Mouse (Mus musculus) urinary bladder, postnatal 10 days (tissue): Measurements from ENCODE around the gene Tubgcp5.
"Not testable (repeated sequence)": the region's sequence is repeated elsewhere in the genome, so short reads cannot be mapped to it uniquely, and the experiment has no call there.

Experiments
- DNase-seq: peaks from one replicate; pipeline ENCODE4 v3.0.0; 2022; ENCODE audit warnings: low spot score

The Tubgcp5 gene

DNA sequence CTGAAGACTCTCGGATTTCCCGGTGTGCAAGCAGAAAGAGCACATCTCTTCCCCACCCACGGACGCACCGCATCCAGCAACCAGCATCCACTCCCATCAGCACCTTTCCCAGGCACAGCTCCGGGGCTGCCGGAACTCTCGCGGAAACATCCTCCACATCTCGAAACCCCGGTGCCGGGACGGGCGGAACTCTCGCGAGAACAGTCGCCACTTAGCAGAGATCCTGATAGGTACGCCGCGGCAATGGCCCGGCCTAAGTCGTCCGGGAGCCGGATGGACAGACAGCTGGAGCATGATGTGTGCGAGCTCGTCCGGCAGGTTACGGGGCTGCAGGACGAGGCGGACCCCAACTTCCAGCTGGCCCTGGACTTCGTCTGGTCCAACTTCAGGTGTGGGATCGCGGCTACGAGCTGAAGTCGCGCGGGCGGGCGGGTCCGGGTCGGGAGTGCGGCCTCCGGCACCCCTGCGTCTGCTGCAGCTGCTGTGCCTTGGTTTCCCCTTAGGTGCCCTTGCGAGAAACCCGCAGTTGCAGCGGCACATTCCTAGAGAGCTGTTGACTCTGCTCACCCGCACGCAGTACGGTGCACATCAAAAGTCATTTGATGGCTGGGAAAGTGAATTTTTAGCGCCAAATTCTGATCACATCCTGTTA lies at the start of gene Tubgcp5:
TSS of gene Tubgcp5 (plus strand) at position 203 of the 652 bp plus-strand sequence.
- peak; percentile 90 for DNase-seq

DNA sequence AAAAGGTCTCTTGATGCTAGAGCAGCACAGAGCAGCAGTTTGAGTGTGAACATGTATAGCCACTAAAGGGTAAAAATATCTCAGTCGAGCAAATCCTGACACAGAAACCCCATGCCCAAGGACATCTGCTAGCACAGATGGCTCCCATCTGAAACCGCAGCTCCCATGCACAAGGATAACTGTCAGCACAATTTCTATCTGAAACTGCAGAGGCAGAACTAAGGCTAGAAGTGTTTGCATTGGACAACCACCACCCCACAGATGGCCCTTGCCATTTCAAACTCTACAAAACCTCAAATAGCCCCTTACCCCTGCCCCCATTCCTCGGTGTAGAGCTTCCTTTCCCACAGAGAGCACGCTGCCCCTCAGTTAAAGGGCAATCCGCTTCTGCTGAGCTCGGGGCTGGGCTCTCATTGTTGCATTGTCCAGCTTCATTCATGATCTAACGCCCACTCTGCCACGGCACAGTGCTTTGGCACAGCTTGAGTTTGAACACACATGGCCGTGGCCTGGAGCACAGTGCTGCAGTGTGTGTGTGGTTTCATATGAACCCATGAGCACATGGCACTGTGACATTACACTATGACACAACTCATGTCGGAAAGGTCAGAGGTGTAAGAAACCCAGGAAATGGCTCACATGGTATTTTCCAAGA lies 49.3 kb upstream of the Tubgcp5 start:
- DNase-seq: no peak

DNA sequence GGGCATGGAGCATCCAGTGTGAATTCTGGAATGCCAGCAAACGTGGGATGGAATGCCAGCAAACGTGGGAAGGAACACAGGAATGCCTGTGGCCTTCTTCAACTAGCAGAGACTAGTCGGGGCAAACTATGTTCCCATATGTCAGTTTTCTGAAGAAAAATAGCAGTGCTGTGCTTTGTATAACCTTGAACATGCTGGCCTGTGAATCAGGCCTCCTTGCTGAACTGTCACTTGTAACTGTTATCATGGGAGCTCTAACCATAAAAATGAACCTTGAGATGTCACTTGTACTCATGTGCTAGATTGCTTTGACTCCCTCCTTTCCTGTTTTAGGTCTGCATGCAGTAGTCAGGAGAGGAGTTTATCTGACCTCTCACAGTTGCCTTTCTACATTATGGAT lies 43.1 kb upstream of the Tubgcp5 start:
- DNase-seq: no peak

DNA sequence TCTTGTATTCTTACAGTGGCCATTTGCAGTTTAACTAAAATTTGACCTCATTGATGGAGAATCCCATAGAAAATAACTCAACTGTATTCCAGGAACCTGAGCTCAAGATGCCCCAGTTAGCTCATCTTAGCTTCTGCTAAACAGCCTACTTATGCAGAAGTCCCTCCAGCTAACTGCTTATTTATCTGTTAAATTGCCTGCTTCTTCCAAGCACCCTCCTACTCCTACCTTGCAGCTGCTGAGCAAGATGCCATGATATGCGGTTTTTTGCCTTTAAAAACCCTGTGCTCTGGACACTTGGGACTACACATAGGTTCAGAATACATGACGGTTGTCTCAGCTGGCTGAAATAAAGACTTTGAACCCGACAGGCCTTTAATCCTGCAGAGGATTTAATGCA lies 34.6 kb upstream of the Tubgcp5 start:
- DNase-seq: no peak

DNA sequence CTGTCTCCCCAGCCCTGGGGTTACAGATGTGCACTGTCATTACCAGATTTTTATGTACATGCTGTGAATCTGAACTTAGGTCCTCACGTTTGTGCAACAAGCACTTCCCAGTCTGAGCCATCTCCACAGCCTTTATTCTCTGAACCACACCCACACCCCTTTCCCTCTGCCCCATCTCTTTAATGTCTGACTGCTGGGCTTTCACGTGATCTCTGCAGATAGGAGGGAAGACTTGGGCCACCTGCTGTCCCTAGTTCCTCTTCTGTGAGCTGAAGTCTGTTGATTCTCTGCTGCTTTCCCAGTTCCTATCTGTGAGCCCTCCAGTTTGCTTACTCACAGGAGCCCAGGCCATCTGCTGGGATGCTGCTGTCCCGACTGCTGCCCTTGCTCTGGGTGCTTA lies 26.0 kb upstream of the Tubgcp5 start, which contains the start of gene Siglech:
TSS of gene Siglech (plus strand) at position 253 of the 400 bp plus-strand sequence.
- DNase-seq: no peak

DNA sequence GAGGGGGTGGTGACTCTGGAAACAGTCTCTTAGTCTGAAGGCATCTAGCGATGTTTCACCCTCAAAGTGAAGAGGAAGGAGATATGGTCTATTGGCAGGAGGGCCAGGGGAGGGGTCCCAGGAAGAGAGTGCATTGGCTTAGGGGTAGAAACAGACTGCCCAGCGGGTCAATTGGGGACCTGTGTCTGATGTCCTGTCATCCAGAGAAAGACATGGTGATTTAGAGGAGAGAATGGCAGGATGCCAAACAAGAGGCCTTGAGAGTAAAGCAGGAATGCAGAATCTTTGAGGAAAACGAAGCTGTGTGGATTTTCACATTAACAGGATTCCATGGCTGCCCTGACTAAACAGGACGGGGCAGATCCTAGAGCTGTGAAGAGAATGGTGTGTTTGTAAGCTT lies 13.9 kb upstream of the Tubgcp5 start:
- no peak for DNase-seq

DNA sequence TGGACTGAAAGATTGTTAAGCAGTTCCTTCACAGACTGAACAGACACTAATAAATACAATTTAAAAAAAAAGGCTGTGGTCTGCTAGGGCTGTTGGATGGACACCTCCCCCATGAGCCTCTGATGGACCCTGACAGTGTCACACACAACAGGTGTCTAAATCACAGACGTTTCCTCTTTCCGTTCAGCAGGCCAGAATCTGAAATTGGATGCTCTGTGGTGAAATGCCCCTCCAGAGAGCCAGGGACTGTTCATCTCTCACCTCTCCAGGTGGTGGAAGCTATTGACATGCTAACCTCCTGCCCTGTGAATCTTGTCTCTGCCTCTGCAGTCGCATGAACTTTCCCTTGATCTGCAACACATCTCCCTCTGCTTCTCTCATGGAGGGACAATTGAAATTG lies 11.5 kb upstream of the Tubgcp5 start:
- DNase-seq: no peak

DNA sequence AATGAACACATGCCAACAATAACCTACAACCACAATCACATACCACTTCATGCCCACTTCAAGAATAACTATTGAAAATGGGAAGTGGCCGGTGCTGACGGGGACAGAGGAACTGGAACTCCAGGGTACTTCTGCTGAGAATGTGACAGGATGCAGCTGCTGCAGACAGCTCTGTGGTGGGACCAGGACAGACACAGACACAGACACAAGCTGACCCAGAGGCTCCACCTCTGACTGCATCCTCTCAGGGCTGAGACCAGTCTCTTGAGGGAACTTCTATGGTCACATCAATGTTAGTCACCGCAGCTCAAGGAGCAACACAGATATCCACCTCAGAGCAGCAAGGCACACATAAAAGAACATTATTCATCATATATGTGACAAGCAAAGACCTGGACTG lies 9.4 kb upstream of the Tubgcp5 start:
- no peak for DNase-seq

DNA sequence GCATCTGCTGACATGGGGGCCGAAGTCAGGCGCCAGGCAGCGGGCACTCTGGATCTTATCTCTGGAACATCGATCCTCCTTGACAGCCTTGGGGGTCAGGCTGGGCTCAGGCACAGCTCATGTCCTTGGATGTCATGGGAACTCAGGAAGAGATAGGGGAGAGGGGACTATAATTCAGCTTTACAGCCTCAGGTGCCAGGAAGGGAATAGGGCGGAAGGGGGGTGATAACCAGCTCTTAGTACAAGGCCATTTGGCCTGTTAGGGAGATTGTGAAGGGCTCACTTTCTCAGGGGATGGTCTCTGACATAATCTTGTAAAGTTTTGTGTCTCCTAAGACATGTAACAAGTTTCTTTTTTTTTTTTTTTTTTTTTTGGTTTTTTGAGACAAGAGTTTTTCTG lies 3.4 kb upstream of the Tubgcp5 start:
- not testable (repeated sequence) for DNase-seq

DNA sequence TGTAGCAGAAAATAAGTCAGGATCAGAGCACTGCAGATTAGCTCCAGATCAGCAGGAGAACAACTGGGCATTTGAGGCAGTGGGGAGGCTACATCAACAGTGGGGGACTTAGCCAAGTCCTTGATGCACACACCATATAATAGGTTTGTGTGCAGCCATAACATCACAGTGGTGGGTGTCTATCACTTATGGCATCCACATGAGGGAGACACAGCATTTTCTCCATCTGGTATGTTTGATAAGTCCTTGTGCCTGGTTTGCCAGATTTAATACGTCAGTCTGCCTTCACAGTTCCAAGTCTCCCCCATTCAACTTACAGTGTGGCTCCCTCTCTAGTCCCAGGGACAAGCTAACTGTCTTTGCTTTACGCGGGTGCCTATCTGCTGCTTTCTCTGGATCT lies 1.7 kb upstream of the Tubgcp5 start:
- no peak for DNase-seq

DNA sequence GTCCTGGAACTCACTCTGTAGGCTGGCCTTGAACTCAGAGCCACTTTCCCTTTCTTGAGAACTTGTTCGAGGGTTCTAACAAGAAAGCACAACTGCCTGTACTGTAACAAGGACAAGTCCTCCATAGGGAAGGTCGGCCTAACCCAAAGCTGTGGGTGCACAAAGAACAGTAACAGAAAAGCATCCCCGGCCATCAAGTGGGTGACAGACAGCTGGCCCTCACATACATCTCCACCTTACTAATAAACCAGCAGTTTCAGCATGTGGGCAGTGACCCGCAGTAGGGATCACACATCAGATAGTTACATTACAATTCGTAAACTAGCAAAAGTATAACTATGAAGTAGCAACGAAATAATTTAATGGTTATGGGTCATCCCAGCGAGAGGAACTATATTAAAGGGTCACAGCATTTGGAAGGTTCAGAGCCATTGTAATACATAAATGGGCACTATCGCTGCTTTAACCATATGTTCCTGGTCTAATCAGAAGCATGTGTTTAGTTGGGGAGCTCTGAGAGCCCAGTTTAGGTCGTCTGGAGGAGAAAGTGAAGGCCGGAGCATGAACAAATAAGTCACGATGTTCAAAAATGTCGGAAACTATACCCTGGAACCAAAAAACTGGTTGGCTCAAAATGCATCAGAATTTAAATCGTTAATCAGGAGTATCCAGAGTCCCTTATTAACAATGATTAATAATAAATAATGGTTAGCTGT lies 560 bp upstream of the Tubgcp5 start:
- DNase-seq: no peak

DNA sequence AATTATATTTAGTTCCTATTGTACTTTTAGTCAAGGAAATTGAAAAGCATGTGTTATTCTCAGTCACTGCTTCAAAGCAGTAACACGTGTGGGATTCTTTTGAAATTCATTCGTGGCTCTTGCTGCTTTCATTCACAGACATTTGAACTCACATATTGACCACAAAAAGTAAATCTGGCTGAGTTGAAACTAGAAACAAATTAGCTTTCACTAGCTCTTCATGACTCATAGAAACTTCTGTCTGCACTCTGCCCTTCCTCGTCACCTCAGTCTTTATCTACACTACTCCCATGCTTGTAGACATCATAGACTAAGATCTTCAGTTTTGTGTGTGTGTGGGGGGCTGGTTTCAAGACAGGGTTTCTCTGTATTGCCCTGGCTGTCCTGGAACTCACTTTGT lies 6.0 kb downstream of the Tubgcp5 start:
- no peak for DNase-seq

DNA sequence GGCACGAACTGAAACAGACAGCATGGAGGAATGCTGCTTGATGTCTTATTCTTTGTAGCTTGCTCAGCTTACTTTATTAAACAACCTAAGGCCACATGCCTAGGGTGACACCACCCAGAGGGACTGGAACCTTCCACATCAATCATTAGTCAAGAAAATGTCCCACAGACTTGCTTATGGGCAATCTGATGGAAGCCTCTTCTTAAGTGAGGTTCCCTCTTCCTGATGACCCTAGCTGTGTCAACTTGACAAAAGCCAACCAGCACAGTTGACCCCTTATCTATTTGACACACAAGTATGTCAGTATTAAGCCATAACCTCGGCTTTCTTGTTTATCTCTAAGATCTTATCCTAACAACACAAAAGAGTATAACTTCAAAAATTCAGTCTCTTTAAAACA lies 16.0 kb downstream of the Tubgcp5 start:
- DNase-seq: no peak

DNA sequence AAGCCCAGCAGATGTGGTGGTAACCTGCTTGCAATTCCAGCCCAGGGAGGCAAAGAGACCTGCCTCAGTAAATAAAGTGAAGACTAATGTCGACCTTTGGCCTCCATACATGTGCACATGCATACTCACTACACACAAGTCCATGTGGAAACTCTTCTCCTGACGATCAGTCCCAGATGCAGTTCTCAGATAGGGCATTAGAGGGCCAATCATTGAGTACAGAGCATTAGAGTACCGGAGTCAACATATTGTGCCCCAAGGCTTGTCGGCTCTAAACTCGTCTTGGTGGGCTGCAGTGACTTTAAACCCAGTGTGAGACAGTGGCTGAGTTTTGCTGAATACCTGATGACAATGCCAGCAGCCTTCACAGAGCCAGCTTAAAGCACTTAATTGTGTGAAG lies 30.5 kb downstream of the Tubgcp5 start:
- DNase-seq: no peak

DNA sequence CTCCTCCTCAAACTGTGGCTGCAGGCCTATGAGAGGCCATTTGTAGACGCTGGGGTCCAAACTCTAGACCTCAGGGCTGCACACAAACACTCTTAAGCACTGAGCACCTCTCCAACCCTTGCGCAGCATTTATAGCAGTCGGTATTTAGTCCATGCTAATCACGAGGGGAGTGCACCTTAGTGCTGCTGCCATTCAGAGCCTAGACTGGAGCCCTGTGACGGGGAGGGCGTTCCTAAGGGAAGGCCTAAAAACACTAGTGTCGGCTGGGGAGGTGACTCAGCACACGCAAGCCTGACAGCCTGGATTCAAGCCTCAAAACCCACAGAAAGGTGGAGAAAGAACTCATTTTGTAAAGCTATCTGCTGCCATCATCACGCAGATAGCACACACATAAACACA lies 33.6 kb downstream of the Tubgcp5 start:
- no peak for DNase-seq

DNA sequence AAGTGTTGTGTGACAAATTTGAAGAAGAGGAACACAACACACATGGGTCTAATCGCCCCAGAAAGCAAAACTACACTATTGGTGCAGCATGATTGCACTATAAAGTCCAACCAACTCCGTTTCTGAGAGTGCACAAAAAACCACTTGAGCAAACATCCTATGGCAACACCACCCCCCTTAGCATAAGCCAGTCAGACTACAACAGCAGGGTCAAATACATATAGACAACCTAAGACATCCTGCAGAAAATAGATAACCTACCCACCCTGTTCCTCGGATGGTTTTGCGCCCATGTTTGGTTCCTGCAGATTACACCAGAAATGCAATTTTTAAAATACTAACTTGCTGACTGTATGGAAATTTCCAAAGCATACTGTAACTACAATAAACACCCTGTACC lies 42.9 kb downstream of the Tubgcp5 start:
- no peak for DNase-seq

DNA sequence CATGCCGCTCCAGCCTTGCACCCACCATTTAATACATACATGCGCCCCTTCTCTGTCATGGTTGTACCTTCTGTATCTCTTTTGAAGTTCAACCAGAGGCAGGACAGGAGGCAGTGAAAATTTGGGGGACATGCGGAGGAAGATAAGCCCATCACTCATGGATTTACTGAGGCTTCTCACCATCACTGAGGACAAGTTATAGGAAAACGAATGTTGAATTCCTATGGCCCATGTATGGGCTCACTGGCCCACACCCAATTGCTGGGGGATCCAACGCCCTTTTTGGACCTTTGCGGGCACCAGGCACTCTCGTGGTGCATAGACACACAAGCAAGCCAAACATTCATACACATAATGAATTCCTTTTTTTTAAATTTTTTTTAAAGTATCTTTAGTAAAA lies 47.5 kb downstream of the Tubgcp5 start, which contains the start of gene Cyfip1:
TSS of gene Cyfip1 (plus strand) at position 301 of the 400 bp plus-strand sequence.
- DNase-seq: no peak

DNA sequence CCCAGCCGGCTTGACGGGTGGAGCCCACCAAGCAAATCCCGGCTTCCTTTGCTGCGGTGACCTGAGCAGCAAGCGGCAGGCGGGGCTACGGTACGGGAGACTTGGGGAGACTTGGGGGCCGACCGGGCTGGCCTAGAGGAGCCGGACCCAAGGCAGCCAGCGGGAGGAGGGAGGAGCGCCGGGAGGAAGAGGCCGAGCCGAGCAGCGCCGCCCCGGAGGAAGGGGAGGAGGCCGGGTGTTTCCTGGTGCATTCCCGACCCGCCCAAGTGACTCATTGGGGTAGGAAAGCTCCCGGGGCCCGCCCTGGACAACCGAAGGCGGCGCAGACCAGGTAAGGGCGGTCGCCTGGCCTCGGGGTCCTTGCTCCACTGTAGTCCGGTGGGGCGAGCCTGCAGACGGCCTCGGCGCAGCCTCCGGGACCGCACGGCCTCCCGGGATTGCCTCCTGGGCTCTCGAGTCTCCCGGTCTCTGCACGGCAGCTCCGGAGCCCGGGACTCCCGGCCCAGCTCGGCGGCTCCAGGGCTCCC lies 48.1 kb downstream of the Tubgcp5 start:
- peak; percentile 71 for DNase-seq

DNA sequence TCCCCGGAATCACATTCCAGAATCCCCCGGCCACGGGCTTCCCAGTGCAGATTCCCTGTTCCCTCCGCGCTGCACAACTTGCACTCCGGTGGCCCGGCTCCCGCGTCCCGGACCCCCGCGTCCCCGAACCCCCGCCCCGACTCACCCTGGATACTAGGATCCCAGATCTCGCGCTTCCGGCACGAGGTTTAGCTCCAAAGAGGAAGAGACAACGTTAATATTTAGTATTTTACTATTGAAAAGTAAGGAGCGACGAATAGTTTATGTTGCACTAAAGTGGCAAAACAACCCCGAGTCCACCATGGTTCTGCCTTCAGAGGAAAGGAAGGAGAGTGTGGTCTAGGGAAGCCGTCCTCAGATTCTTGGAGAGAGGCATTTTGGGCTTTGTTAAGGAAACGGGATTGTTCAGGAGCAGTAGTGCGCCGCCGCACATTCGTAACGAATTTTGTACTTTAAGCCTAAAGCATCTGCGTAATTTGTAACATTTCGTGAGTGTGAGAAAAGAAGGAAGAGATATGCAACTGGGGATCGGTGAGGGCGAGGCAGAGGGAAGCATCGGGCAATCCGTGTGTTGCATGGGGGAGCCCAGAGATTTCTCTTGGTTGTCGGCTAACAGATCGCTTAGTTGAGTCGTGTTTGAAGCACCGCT lies 48.7 kb downstream of the Tubgcp5 start:
- DNase-seq: no peak

DNA sequence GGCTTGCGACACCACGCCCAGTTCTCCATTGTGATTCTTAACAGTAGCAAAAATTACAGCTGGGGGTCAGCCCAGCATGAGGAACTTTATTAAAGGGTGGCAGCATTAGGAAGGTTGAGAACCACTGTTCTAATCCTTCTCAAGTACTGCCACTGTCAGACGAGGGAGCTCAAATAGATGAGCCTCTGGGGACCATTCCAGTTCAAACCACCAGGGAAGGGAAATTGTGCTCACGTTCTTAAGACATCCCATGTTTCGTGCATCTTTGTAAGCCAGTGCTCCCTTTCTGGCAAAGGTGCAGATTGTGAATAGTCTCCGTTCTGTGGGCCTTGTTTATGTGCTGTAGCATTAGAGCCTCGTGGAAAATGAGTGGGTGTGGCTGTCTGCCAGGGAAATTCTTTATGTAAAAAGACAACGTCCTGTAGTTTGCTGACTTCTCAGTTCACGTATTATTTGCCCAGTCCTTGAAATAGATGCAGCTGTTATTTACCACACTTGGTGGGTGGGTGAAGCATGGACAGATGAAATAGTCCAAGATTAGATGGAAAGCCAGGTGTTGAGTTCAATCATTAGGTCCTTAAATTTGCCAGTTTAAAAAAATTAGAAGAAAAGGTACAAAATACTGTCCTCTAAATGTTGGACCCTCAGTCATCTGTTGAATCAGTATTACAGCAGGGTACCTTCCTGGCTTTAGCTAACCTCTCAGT lies 52.8 kb downstream of the Tubgcp5 start:
- no peak for DNase-seq

DNA sequence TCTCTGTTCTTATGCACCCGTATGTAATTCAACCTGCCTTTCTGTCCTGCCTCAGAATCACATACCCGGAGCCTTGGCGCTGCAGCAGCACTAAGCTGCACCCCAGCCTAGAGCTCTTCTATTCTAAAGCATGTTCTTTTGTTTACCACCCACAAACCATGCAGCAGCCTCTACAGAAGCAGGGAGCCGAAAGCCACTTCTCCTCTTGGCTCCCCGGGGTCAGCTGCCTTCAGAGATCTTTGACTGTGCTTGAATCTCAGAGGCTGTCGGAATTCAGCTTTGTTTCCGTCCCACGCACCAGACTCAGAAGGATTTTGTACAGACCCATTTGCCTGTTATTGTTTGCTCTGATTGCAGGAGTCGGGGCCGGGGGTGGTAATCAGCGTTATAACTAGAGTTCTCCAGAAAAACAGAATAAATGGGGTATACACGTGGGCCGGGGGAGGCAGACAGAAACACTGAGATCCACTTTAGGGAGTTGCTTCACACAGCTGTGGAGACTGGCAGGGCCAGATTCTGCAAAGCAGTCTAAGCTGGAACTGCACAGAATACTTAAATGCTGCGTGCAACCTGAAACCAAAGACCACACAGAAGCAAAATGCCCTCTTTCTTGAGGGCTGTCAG lies 56.1 kb downstream of the Tubgcp5 start:
- no peak for DNase-seq
